Mouse (Mus musculus) stomach, postnatal 0 days (tissue): ENCODE measurements at regions not wholly inside any gene's neighbourhood (a gene's known extent, or its start where the extent isn't known, plus 50 kb on each side); places are given as distances from the start of the nearest gene placed in this dataset.

ENCODE experiments used
- CTCF ChIP-seq: IDR thresholded peaks from 2 replicates; pipeline ENCODE4 v1.5.1; 2016; ENCODE audit warnings: antibody characterized with exemption, low read depth, mild to moderate bottlenecking, moderate library complexity
- EP300 ChIP-seq: optimal IDR thresholded peaks from 2 replicates; pipeline ENCODE3; 2016; ENCODE audit warnings: antibody characterized with exemption

- TF ChIP-seq EP300: no peak
- no peak for TF ChIP-seq CTCF
Measured at GRCm38 (mm10) chr5:15776106-15776505, 62.0 kb upstream of the Speer4c start.
